Mouse (Mus musculus) hindbrain, postnatal 0 days (tissue): ENCODE data around the gene Zfp683. TPM values are rescaled to one million over a fixed set of nuclear protein-coding genes. Genes with fewer than 3 reads are reported as not detected.

ENCODE experiments used
- ATAC-seq: fragments of 200-750 bp; cut with Nextera tagmentation; 2 replicates; pipeline ENCODE4 v1.8.0; 2017; ENCODE audit warnings: mild to moderate bottlenecking, moderate TSS enrichment, moderate library complexity
- DNase-seq: peaks from one replicate; pipeline ENCODE4 v3.0.0-alpha.2; 2015; ENCODE audit warnings: low spot score
- H3K27ac ChIP-seq: fragments of 300-500 bp; sonication (generic); 2 replicates; pipeline ENCODE4 v1.5.1; 2014; ENCODE audit warnings: mild to moderate bottlenecking
- H3K27me3 ChIP-seq: fragments of 300-500 bp; sonication (generic); 2 replicates; pipeline ENCODE4 v1.6.1; 2014; ENCODE audit warnings: low read length, mixed read lengths; ENCODE audit not compliant: insufficient read depth
- H3K36me3 ChIP-seq: fragments of 300-500 bp; sonication (generic); 2 replicates; pipeline ENCODE4 v1.6.1; 2014; ENCODE audit warnings: low read length, mixed read lengths; ENCODE audit not compliant: insufficient read depth
- H3K4me1 ChIP-seq: fragments of 300-500 bp; sonication (generic); 2 replicates; pipeline ENCODE4 v1.6.1; 2014; ENCODE audit warnings: antibody characterized with exemption, low read length, mixed read lengths; ENCODE audit not compliant: insufficient read depth
- H3K4me2 ChIP-seq: fragments of 300-500 bp; sonication (generic); 2 replicates; pipeline ENCODE4 v1.6.1; 2014; ENCODE audit warnings: low read depth, mild to moderate bottlenecking, low read length, moderate library complexity, mixed read lengths
- H3K4me3 ChIP-seq: fragments of 300-500 bp; sonication (generic); 2 replicates; pipeline ENCODE4 v1.5.1; 2014; ENCODE audit warnings: low read length
- H3K9ac ChIP-seq: fragments of 300-500 bp; sonication (generic); replicated peaks from 2 replicates; pipeline ENCODE4 v1.6.1; 2014; ENCODE audit warnings: mild to moderate bottlenecking, low read length, moderate library complexity, mixed read lengths
- H3K9me3 ChIP-seq: fragments of 300-500 bp; sonication (generic); 2 replicates; pipeline ENCODE4 v1.6.1; 2016; ENCODE audit warnings: low read length, mixed read lengths
- CTCF ChIP-seq: IDR thresholded peaks from 2 replicates; pipeline ENCODE4 v1.5.1; 2016; ENCODE audit warnings: antibody characterized with exemption, control low read depth, low read depth
- WGBS: fragments of 180-500 bp; shearing (Covaris S2); extraction: QIAGEN DNeasy Blood & Tissue Kit; methylation state at CpG from one replicate; pipeline ENCODE4 v1.1.7; 2014; 5-methylcytosine and 5-hydroxymethylcytosine counted together
- polyA plus RNA-seq: library from polyadenylated mRNA; unstranded; fragments of >200 nt; fragmentation: Nextera tagmentation; extraction: Ambion mirVana; gene quantifications from 2 replicates; pipeline ENCODE4 v1.2.1, GENCODE M21; 2015
- total RNA-seq: library from RNA; depleted of rRNA; stranded (reverse); fragments of >200 nt; gene quantifications from 2 replicates; pipeline ENCODE4 v1.2.3, GENCODE M21; 2014

The Zfp683 gene
- total and polyA plus RNA-seq, 2 experiments from 2014 or later = not detected

- peak; percentile 75 for ATAC-seq
- Histone ChIP-seq H3K4me3 (peak overlapping the region; percentile 33), H3K36me3 (no peaks in the 10 kb centered on the region), H3K4me2 (peak overlapping the region; percentile 55), H3K9me3 (no peaks in the 10 kb centered on the region), H3K27me3 (peaks cover 24% of the 10 kb centered on the region; the same call in 1 of the 2 replicates), H3K9ac (peak overlapping the region; percentile 21), H3K27ac (peak overlapping the region; percentile 49; the same call in 1 of the 2 replicates), H3K4me1 (no peaks in the 10 kb centered on the region)
- TF ChIP-seq CTCF = no peak
- DNase-seq = peak; percentile 78
- WGBS = 4% methylated on average over 16 of the region's 16 CpGs
Measured at GRCm38 (mm10) chr4:134019641-134020351, 33.8 kb upstream of the Zfp683 start.

- 0 out of 2 replicates have a peak overlapping the region, but pooled peaks have one; percentile 33 for H3K4me3 ChIP-seq
- no peaks in the 10 kb centered on the region for H3K9me3 ChIP-seq
- 8% methylated on average over 11 of the region's 11 CpGs for WGBS
- peaks cover 24% of the 10 kb centered on the region; the same call in 1 of the 2 replicates for H3K27me3 ChIP-seq
- H3K36me3 ChIP-seq = no peaks in the 10 kb centered on the region
- no peaks in the 10 kb centered on the region for H3K4me1 ChIP-seq
- no peak for TF ChIP-seq CTCF
- ATAC-seq (no peak), DNase-seq (peak; percentile 64)
- peak overlapping the region; percentile 55 for H3K4me2 ChIP-seq
- H3K9ac ChIP-seq = no peak overlapping the region
- H3K27ac ChIP-seq = no peak overlapping the region
Measured at GRCm38 (mm10) chr4:134020621-134021020, 33.0 kb upstream of the Zfp683 start.

- DNase-seq (no peak), ATAC-seq (no peak)
- Histone ChIP-seq H3K27ac (no peak overlapping the region), H3K27me3 (no peaks in the 10 kb centered on the region), H3K9ac (no peak overlapping the region), H3K9me3 (no peaks in the 10 kb centered on the region), H3K36me3 (no peaks in the 10 kb centered on the region), H3K4me3 (no peak overlapping the region), H3K4me2 (no peak overlapping the region), H3K4me1 (no peaks in the 10 kb centered on the region)
- TF ChIP-seq CTCF = no peak
- 18% methylated on average over 9 of the region's 9 CpGs for WGBS
Measured at GRCm38 (mm10) chr4:134025802-134026201, 27.8 kb upstream of the Zfp683 start.

GRCm38 (mm10) chr4:134035953-134036352 is 17.7 kb upstream of the Zfp683 start:
- ATAC-seq = peak; percentile 71
- H3K27me3 ChIP-seq = no peaks in the 10 kb centered on the region
- H3K4me2 ChIP-seq = no peak overlapping the region
- no peak overlapping the region for H3K27ac ChIP-seq
- no peak overlapping the region for H3K9ac ChIP-seq
- H3K4me1 ChIP-seq = no peaks in the 10 kb centered on the region
- no peaks in the 10 kb centered on the region for H3K9me3 ChIP-seq
- 3% methylated on average over 16 of the region's 16 CpGs for WGBS
- no peaks in the 10 kb centered on the region for H3K36me3 ChIP-seq
- peak; percentile 85 for DNase-seq
- TF ChIP-seq CTCF = peak; percentile 95
- H3K4me3 ChIP-seq = no peak overlapping the region

GRCm38 (mm10) chr4:134041317-134042123 is 12.1 kb upstream of the Zfp683 start:
- H3K9ac ChIP-seq = no peak overlapping the region
- no peaks in the 10 kb centered on the region for H3K9me3 ChIP-seq
- H3K27me3 ChIP-seq = no peaks in the 10 kb centered on the region
- TF ChIP-seq CTCF = no peak
- no peak overlapping the region for H3K27ac ChIP-seq
- DNase-seq = peak; percentile 76
- no peaks in the 10 kb centered on the region for H3K4me1 ChIP-seq
- ATAC-seq = no peak
- no peak overlapping the region for H3K4me2 ChIP-seq
- no peaks in the 10 kb centered on the region for H3K36me3 ChIP-seq
- WGBS = 38% methylated on average over 9 of the region's 9 CpGs
- no peak overlapping the region for H3K4me3 ChIP-seq

GRCm38 (mm10) chr4:134043041-134043440 is 10.6 kb upstream of the Zfp683 start:
- no peak for TF ChIP-seq CTCF
- Histone ChIP-seq H3K4me2 (no peak overlapping the region), H3K27me3 (no peaks in the 10 kb centered on the region), H3K27ac (no peak overlapping the region), H3K9ac (no peak overlapping the region), H3K36me3 (no peaks in the 10 kb centered on the region), H3K4me3 (no peak overlapping the region), H3K9me3 (no peaks in the 10 kb centered on the region), H3K4me1 (no peaks in the 10 kb centered on the region)
- WGBS = 63% methylated on average over 2 of the region's 2 CpGs
- DNase-seq (no peak), ATAC-seq (no peak)
